Mouse (Mus musculus) CH12.LX (cell line): ENCODE measurements at regions not wholly inside any gene's neighbourhood (a gene's known extent, or its start where the extent isn't known, plus 50 kb on each side); places are given as distances from the start of the nearest gene placed in this dataset.

Source experiments
- DNase-seq: peaks from one replicate; pipeline ENCODE4 v3.0.0-alpha.2; 2013; ENCODE audit errors: extremely low read depth
- H3K27ac ChIP-seq: 2 replicates; pipeline ENCODE4 v1.5.1; 2012; ENCODE audit warnings: low read depth, mild to moderate bottlenecking, control low read depth, moderate library complexity; ENCODE audit not compliant: insufficient read depth
- H3K27me3 ChIP-seq: replicated peaks from 2 replicates; pipeline ENCODE3; 2012; ENCODE audit warnings: inconsistent platforms
- H3K36me3 ChIP-seq, 2 experiments: replicated peaks in 1 of 2; 2 replicates each; pipeline versions ENCODE3 to v1.6.1; 2012; ENCODE audit warnings: inconsistent platforms in 1 of 2, low read length in 1 of 2, mild to moderate bottlenecking in 1 of 2, mixed read lengths in 1 of 2, moderate library complexity in 1 of 2; ENCODE audit not compliant: control insufficient read depth in 1 of 2, insufficient read depth in 1 of 2
- H3K4me1 ChIP-seq, 2 experiments: 2 replicates each; pipeline ENCODE4 v1.6.1; 2012; ENCODE audit warnings: inconsistent platforms in 1 of 2, moderate library complexity in 1 of 2; ENCODE audit not compliant: insufficient read depth in 2 of 2, control insufficient read depth in 1 of 2
- H3K4me2 ChIP-seq: 2 replicates; pipeline ENCODE4 v1.6.1; 2012; ENCODE audit warnings: low read depth, mild to moderate bottlenecking, control low read depth; ENCODE audit not compliant: poor library complexity, insufficient read depth, severe bottlenecking
- H3K4me3 ChIP-seq, 3 experiments: fragments of 150-350 bp in 1 of 3; sonication (generic) in 1 of 3; replicated peaks in 1 of 3; 2 replicates each; pipeline versions ENCODE3 to v1.5.1; 2011 to 2012; ENCODE audit warnings: low read depth in 2 of 3, low read length in 2 of 3, mild to moderate bottlenecking in 2 of 3, moderate library complexity in 2 of 3, control low read depth in 1 of 3, improper control_type of control experiment in 1 of 3, inconsistent platforms in 1 of 3, mixed read lengths in 1 of 3; ENCODE audit not compliant: poor library complexity in 1 of 3
- H3K79me2 ChIP-seq: replicated peaks from 2 replicates; pipeline ENCODE4 v1.6.1; 2012; ENCODE audit warnings: mild to moderate bottlenecking, moderate library complexity; ENCODE audit not compliant: control insufficient read depth, poor library complexity, insufficient read depth, severe bottlenecking; ENCODE audit errors: extremely low read depth
- H3K9ac ChIP-seq: 2 replicates; pipeline ENCODE4 v1.6.1; 2012; ENCODE audit warnings: low read depth, mild to moderate bottlenecking, control low read depth, moderate library complexity; ENCODE audit not compliant: insufficient read depth
- H3K9me3 ChIP-seq: replicated peaks from 2 replicates; pipeline ENCODE3; 2012; ENCODE audit warnings: low read length, inconsistent platforms, mixed read lengths
- BHLHE40 ChIP-seq: IDR thresholded peaks from 2 replicates; pipeline ENCODE4 v1.6.1; 2011; ENCODE audit warnings: mild to moderate bottlenecking, low read depth, low read length, improper control_type of control experiment
- CHD2 ChIP-seq: IDR thresholded peaks from 2 replicates; pipeline ENCODE4 v1.6.1; 2011; ENCODE audit warnings: low read length, improper control_type of control experiment
- CTCF ChIP-seq, 2 experiments: IDR thresholded peaks in 1 of 2; conservative IDR thresholded peaks in 1 of 2; 2 replicates each; pipeline ENCODE4 v1.5.1; 2011 to 2012; ENCODE audit warnings: low read depth in 2 of 2, low read length in 2 of 2, improper control_type of control experiment in 1 of 2, inconsistent platforms in 1 of 2, mild to moderate bottlenecking in 1 of 2, moderate library complexity in 1 of 2
- E2F4 ChIP-seq: IDR thresholded peaks from 2 replicates; pipeline ENCODE4 v1.6.1; 2011; ENCODE audit warnings: low read depth, low read length, improper control_type of control experiment; ENCODE audit not compliant: insufficient replicate concordance
- ETS1 ChIP-seq: conservative IDR thresholded peaks from 2 replicates; pipeline ENCODE4 v1.6.1; 2012; ENCODE audit warnings: low read depth, mild to moderate bottlenecking, inconsistent platforms, low read length, improper control_type of control experiment, moderate library complexity
- GABPA ChIP-seq: IDR thresholded peaks from 2 replicates; pipeline ENCODE4 v1.6.1; 2012; ENCODE audit warnings: low read depth, low read length, improper control_type of control experiment, inconsistent platforms; ENCODE audit not compliant: insufficient replicate concordance
- HCFC1 ChIP-seq: IDR thresholded peaks from 2 replicates; pipeline ENCODE4 v1.6.1; 2012; ENCODE audit warnings: low read depth, mild to moderate bottlenecking, inconsistent platforms, low read length, improper control_type of control experiment
- JUN ChIP-seq: IDR thresholded peaks from 2 replicates; pipeline ENCODE4 v1.6.1; 2011; ENCODE audit warnings: low read depth, mild to moderate bottlenecking, low read length, improper control_type of control experiment, moderate library complexity; ENCODE audit not compliant: insufficient read depth
- MAFK ChIP-seq: IDR thresholded peaks from 2 replicates; pipeline ENCODE4 v1.6.1; 2011; ENCODE audit warnings: low read length, improper control_type of control experiment; ENCODE audit not compliant: insufficient replicate concordance
- MXI1 ChIP-seq: IDR thresholded peaks from 2 replicates; pipeline ENCODE4 v1.6.1; 2011; ENCODE audit warnings: mild to moderate bottlenecking, low read depth, low read length, improper control_type of control experiment
- NELFE ChIP-seq: IDR thresholded peaks from 2 replicates; pipeline ENCODE4 v1.6.1; 2011; ENCODE audit warnings: low read depth, low read length, improper control_type of control experiment
- POLR2A ChIP-seq: IDR thresholded peaks from 2 replicates; pipeline ENCODE4 v1.6.1; 2011; ENCODE audit warnings: low read depth, mild to moderate bottlenecking, improper control_type of control experiment, low read length
- SIN3A ChIP-seq: IDR thresholded peaks from 2 replicates; pipeline ENCODE4 v1.6.1; 2012; ENCODE audit warnings: low read length, improper control_type of control experiment, inconsistent platforms
- SMC3 ChIP-seq: IDR thresholded peaks from 2 replicates; pipeline ENCODE4 v1.6.1; 2011; ENCODE audit warnings: low read depth, low read length, improper control_type of control experiment
- TCF12 ChIP-seq: IDR thresholded peaks from 2 replicates; pipeline ENCODE4 v1.6.1; 2014; ENCODE audit warnings: low read depth, mild to moderate bottlenecking, inconsistent platforms, low read length, improper control_type of control experiment
- dilution Hi-C: fragments of 300-500 bp; cut with MboI; formaldehyde crosslinking; loops from 2 replicates; pipeline ENCODE4 v1.14.3; 2020; ENCODE audit warnings: low sequenced_read_pairs; ENCODE audit not compliant: extremely low pct_unique_long_range_greater_than_20kb, extremely low pct_ligation_motif_present
- in situ Hi-C: fragments of 300-500 bp; cut with MboI; formaldehyde crosslinking; loops from 3 replicates; pipeline ENCODE4 v1.14.3; 2019; ENCODE audit warnings: low sequenced_read_pairs, low pct_ligation_motif_present, low pct_unique_long_range_greater_than_20kb, mixed read lengths

DNA sequence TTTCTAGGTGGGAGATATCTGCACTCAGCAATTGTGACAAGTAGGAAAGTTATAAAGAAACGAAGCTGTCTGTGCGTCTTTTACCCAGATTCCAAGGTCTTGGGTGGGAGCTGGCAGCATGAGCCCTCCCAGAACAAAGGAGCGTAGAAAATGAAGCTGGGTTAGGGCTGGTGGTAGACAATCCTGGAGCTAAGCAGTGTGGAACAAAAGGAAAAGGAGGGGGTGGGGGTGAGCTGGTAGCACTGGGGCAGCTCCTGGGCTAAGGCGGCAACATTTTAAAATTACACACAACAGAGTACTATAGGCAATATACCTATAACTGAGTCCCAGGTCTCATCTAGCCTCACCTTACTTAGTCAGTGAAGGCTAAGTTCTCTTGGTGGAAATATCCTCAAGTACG is 235.6 kb upstream of the Cited2 start:
- no peak for DNase-seq
- H3K79me2 ChIP-seq = no peaks in the 10 kb centered on the region
- H3K27ac ChIP-seq = no peak overlapping the region
- dilution Hi-C loops = no loop called here
- peaks cover 5 to 33% of the 10 kb centered on the region in 2 experiments for H3K4me1 ChIP-seq
- in situ Hi-C loops = no loop called here
- peaks cover 3% of the 10 kb centered on the region for H3K9me3 ChIP-seq
- no peak for TF ChIP-seq BHLHE40
- TF ChIP-seq TCF12 = no peak
- no peak for TF ChIP-seq GABPA
- TF ChIP-seq MAFK = no peak
- no peak for TF ChIP-seq NELFE
- no peaks in the 10 kb centered on the region for H3K27me3 ChIP-seq
- H3K9ac ChIP-seq = no peak overlapping the region
- no peak overlapping the region for H3K4me2 ChIP-seq
- no peaks in the 10 kb centered on the region for H3K36me3 ChIP-seq
- H3K4me3 ChIP-seq = no peak overlapping the region

DNA sequence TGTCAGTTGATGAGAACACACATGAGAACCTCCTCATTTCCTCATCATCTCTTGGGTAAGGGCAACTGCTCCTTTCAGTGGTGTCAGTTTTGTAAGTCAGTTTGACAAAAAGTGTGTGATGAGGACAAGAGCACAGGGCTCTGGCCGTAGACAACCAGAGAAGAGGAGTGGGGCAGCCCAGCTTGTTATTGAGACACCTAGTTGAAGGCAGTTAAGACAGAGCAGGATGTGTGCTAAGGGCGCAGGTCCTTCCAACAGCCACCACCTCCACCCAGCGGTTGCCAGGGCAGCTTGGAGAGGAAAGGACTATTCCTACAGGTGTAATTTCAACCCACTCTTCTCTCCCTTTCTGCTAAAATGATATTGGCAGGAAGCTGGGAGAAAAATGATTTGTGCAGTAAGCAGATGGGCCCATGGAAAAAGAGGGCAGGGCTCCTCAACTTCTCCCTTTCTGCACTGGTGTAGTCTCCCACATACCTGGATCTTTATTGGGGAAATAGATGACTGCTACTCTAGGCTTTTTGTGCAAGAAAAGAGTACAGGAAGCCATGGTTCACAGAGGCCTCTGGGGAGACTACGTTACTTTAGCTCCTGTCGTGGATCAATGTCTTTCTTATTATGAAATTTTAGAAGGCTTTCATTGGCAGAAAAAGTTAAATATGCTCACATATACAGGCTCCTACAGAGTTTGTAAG is 231.3 kb upstream of the Cited2 start:
- Histone ChIP-seq H3K9ac (no peak overlapping the region), H3K79me2 (no peaks in the 10 kb centered on the region), H3K4me2 (no peak overlapping the region), H3K4me1 (peaks cover 0 to 4% of the 10 kb centered on the region in 2 experiments; a peak in 1 of 4 replicates), H3K9me3 (peaks cover 3% of the 10 kb centered on the region), H3K27ac (no peak overlapping the region), H3K36me3 (no peaks in the 10 kb centered on the region), H3K4me3 (no peak overlapping the region), H3K27me3 (no peaks in the 10 kb centered on the region)
- TF ChIP-seq POLR2A (no peak), MXI1 (no peak), E2F4 (no peak), HCFC1 (no peak), ETS1 (no peak), BHLHE40 (no peak), CHD2 (no peak), TCF12 (no peak), JUN (no peak), CTCF (conservative IDR thresholded peaks at IDR 0.05 in 1 of 2, IDR thresholded peaks at IDR 0.05 in 1 of 2; ENCODE audit: low read depth in 2 of 2, low read length in 2 of 2) (no peak), SMC3 (no peak), SIN3A (no peak)
- dilution Hi-C loops (no loop called here), in situ Hi-C loops (no loop called here)
- DNase-seq = no peak
